Comparison of ENCODE assay signal across 15 mouse cellular contexts in the genomic region with DNA sequence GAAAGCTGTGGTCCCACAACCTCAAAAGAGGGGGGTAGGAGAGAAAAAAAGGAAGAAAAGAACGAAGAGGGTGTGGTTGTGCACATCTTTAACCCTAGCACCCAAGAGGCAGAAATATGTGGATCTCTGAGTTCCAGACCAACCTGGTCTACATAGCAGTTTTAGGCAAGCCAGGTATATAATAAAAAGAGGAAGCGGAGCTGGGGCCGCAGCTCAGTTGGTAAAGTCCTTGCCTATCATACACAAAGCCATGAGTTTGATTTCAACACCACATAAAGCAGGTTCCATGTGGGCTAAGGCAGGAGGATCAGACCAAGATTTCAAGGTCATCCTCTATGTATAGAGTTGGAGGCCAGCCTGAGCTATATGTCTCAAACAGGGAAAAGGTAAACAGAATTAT. TPM values are rescaled to one million over a fixed set of nuclear protein-coding genes. Genes with fewer than 3 reads are reported as not detected.
A peak's percentile ranks its signal among the peaks of the same experiment; 100 is the strongest.
DNase-seq lines count a peak whose midpoint lies in the region; ATAC-seq and TF ChIP-seq lines count a peak whose summit lies in the region.
"Had no signal": no experiment of that assay in that cellular context is flagged by ENCODE, and none has a peak within 500 bp of the region (broad histone marks: within the 10 kb centered on the region; RNA-seq: fewer than 3 reads in every experiment).

No protein-coding gene starts in this region.

- H3K27me3 ChIP-seq in intestine, embryonic 15.5 days (replicated peaks) = no peaks in the 10 kb centered on the region
- H3K27me3 ChIP-seq in intestine, embryonic 16.5 days (replicated peaks; ENCODE audit: control insufficient read depth, insufficient read depth, low read length) = no peaks in the 10 kb centered on the region

- H3K27ac ChIP-seq in intestine, embryonic 15.5 days = no peak overlapping the region
- no peak overlapping the region for H3K27ac ChIP-seq in intestine, embryonic 16.5 days (ENCODE audit: low read length)
- no peak overlapping the region for H3K27ac ChIP-seq in ES-E14 (ENCODE audit: insufficient read depth, low read depth, low read length, poor library complexity, severe bottlenecking)
- H3K27ac ChIP-seq: forebrain, embryonic 12.5 days; kidney, postnatal 0 days; left cerebral cortex, adult 2 months; limb, embryonic 13.5 days had no signal

- H3K4me3 ChIP-seq in intestine, embryonic 15.5 days (replicated peaks) = no peak overlapping the region
- no peak overlapping the region for H3K4me3 ChIP-seq in intestine, embryonic 16.5 days (ENCODE audit: low read length)
- peak overlapping the region; percentile 73 to 85; a peak in 2 of 4 replicates for H3K4me3 ChIP-seq in ES-E14 (ENCODE audit: insufficient read depth in 1 of 2, low read depth in 1 of 2, low read length in 2 of 2, poor library complexity in 1 of 2, severe bottlenecking in 1 of 2)
- H3K4me3 ChIP-seq: forebrain, embryonic 12.5 days; left cerebral cortex, adult 2 months; limb, embryonic 13.5 days had no signal

- H3K9me3 ChIP-seq in intestine, embryonic 15.5 days = no peaks in the 10 kb centered on the region
- no peaks in the 10 kb centered on the region for H3K9me3 ChIP-seq in intestine, embryonic 16.5 days (ENCODE audit: control insufficient read depth, low read length)
- no peaks in the 10 kb centered on the region for H3K9me3 ChIP-seq in ES-E14 (ENCODE audit: control insufficient read depth, insufficient read depth, low read depth, low read length)
- H3K9me3 ChIP-seq: forebrain, embryonic 12.5 days; G1E; limb, embryonic 13.5 days had no signal

- ATAC-seq in intestine, embryonic 15.5 days = no peak
- ATAC-seq in intestine, embryonic 16.5 days = no peak
- 0 out of 2 replicates have a peak, but pooled peaks have one; percentile 4 for ATAC-seq in megakaryocyte, adult 5-6 weeks (ENCODE audit: poor library complexity, severe bottlenecking)

- H3K4me2 ChIP-seq in intestine, embryonic 15.5 days (replicated peaks) = 0 out of 2 replicates have a peak overlapping the region, but pooled peaks have one; percentile 4
- no peak overlapping the region for H3K4me2 ChIP-seq in intestine, embryonic 16.5 days (ENCODE audit: low read depth, low read length)
- H3K4me2 ChIP-seq: forebrain, embryonic 12.5 days had no signal

- peak; percentile 72 for DNase-seq in heart, adult 11 months
- no peak for DNase-seq in heart, postnatal 4 days
- DNase-seq in ES-E14 (ENCODE audit: low read depth, low spot score) = no peak
- no peak for DNase-seq in spleen, postnatal 4 days (ENCODE audit: low spot score in 2 of 2)
- no peak for DNase-seq in spleen, postnatal 10 days (ENCODE audit: low spot score in 2 of 2)
- DNase-seq: cerebellum, adult 9-10 months; embryo, embryonic 11 days had no signal

- in situ Hi-C loops in ES-E14 (cut with MboI; ENCODE audit: low sequenced_read_pairs in 2 of 2, unreplicated experiment in 2 of 2) = no loop called here

- peaks cover 17% of the 10 kb centered on the region for H3K4me1 ChIP-seq in intestine, embryonic 15.5 days (replicated peaks)
- H3K4me1 ChIP-seq in intestine, embryonic 16.5 days (ENCODE audit: control insufficient read depth, insufficient read depth, low read length) = peaks cover 26% of the 10 kb centered on the region
- peaks cover 7 to 10% of the 10 kb centered on the region in 2 experiments; a peak in 2 of 4 replicates for H3K4me1 ChIP-seq in ES-E14 (ENCODE audit: control insufficient read depth in 2 of 2, insufficient read depth in 2 of 2, low read length in 2 of 2, poor library complexity in 1 of 2)

- H3K9ac ChIP-seq in intestine, embryonic 15.5 days = no peak overlapping the region
- no peak overlapping the region for H3K9ac ChIP-seq in intestine, embryonic 16.5 days (ENCODE audit: low read depth, low read length)
- no peak overlapping the region for H3K9ac ChIP-seq in ES-E14 (ENCODE audit: insufficient read depth, low read depth, low read length, poor library complexity, severe bottlenecking)
- H3K9ac ChIP-seq: forebrain, embryonic 12.5 days; limb, embryonic 13.5 days had no signal

- WGBS in intestine, embryonic 15.5 days = 82% methylated on average over 3 of the region's 3 CpGs
- 78% methylated on average over 3 of the region's 3 CpGs for WGBS in intestine, embryonic 16.5 days

- no peaks in the 10 kb centered on the region for H3K36me3 ChIP-seq in intestine, embryonic 15.5 days
- no peaks in the 10 kb centered on the region for H3K36me3 ChIP-seq in intestine, embryonic 16.5 days (ENCODE audit: control insufficient read depth, insufficient read depth, low read length)
- H3K36me3 ChIP-seq in ES-E14 (ENCODE audit: control insufficient read depth, insufficient read depth, low read length, poor library complexity, severe bottlenecking) = no peaks in the 10 kb centered on the region; the same call in 1 of the 2 replicates
- H3K36me3 ChIP-seq: forebrain, embryonic 12.5 days; limb, embryonic 13.5 days had no signal

TF ChIP-seq in ES-E14, 5 proteins besides CTCF, POLR2A, EP300 and RAD21:
- TF ChIP-seq ZC3H11A (IDR thresholded peaks at IDR 0.05; ENCODE audit: borderline replicate concordance, low read depth, low read length) = no peak
- TF ChIP-seq ZNF384 (IDR thresholded peaks at IDR 0.05; ENCODE audit: low read depth, low read length) = no peak
- TF ChIP-seq HCFC1 (IDR thresholded peaks at IDR 0.05; ENCODE audit: borderline replicate concordance, insufficient read depth, low read length) = no peak
- TF ChIP-seq CHD2 (IDR thresholded peaks at IDR 0.05; ENCODE audit: low read depth, low read length) = no peak
- no peak for TF ChIP-seq MAFK (IDR thresholded peaks at IDR 0.05; ENCODE audit: insufficient read depth, low read depth, low read length)

RNA-seq across cellular contexts. Expression of a gene that starts 4.0 kb away (rescaled TPM):
- total RNA-seq in heart, postnatal 4 days (2021) = 10 to 100 TPM; 86.8 to 96.6 TPM
- 18.8 and 22.0 TPM in 2 replicates for polyA plus RNA-seq in intestine, embryonic 15.5 days (2015; fragmentation: Nextera tagmentation; extraction: Ambion mirVana)
- 14.7 and 18.0 TPM in 2 replicates for polyA plus RNA-seq in intestine, embryonic 16.5 days (2015; fragmentation: Nextera tagmentation; extraction: Ambion mirVana)
- total RNA-seq in ES-E14 (2012; rRNA removed) = 155 and 204 TPM in 2 replicates
- 56.7 and 64.1 TPM in 2 replicates for total RNA-seq in megakaryocyte, adult 5-6 weeks (2015)
- total RNA-seq in megakaryocyte, adult 5-6 weeks (2017) = 70.2 and 71.2 TPM in 2 replicates

Comparison
In these comparisons a context has a peak if more than half of its experiments do, and no peak if none do; other contexts are left out.
1. H3K4me3 ChIP-seq: peak in ES-E14 (2 of 2); none in intestine, embryonic 15.5 days (single experiment) and intestine, embryonic 16.5 days (single experiment).